Mouse (Mus musculus) liver, embryonic 16.5 days (tissue): ENCODE measurements around the gene Calu. TPM values are rescaled to one million over a fixed set of nuclear protein-coding genes. Genes with fewer than 3 reads are reported as not detected.
A peak's percentile ranks its signal among the peaks of the same experiment; 100 is the strongest.
"Not testable (repeated sequence)": the region's sequence is repeated elsewhere in the genome, so short reads cannot be mapped to it uniquely, and the experiment has no call there.

ENCODE experiments used
- ATAC-seq: fragments of 200-750 bp; cut with Nextera tagmentation; 2 replicates; pipeline ENCODE4 v1.8.0; 2017; ENCODE audit warnings: low read depth, mild to moderate bottlenecking, moderate number of reproducible peaks, moderate library complexity
- H3K27ac ChIP-seq: fragments of 300-500 bp; sonication (generic); 2 replicates; pipeline ENCODE4 v1.5.1; 2014; ENCODE audit warnings: mild to moderate bottlenecking, low read length
- H3K27me3 ChIP-seq: fragments of 300-500 bp; sonication (generic); 2 replicates; pipeline ENCODE4 v1.6.1; 2014; ENCODE audit warnings: low read depth, low read length, mixed read lengths; ENCODE audit not compliant: control insufficient read depth, insufficient read depth
- H3K36me3 ChIP-seq: fragments of 300-500 bp; sonication (generic); 2 replicates; pipeline ENCODE4 v1.6.1; 2014; ENCODE audit warnings: mild to moderate bottlenecking; ENCODE audit not compliant: control insufficient read depth, insufficient read depth
- H3K4me1 ChIP-seq: fragments of 300-500 bp; sonication (generic); 2 replicates; pipeline ENCODE4 v1.6.1; 2014; ENCODE audit warnings: low read depth, low read length, mixed read lengths; ENCODE audit not compliant: control insufficient read depth
- H3K4me2 ChIP-seq: fragments of 300-500 bp; sonication (generic); 2 replicates; pipeline ENCODE4 v1.6.1; 2014; ENCODE audit warnings: low read depth, low read length, mixed read lengths
- H3K4me3 ChIP-seq: fragments of 300-500 bp; sonication (generic); 2 replicates; pipeline ENCODE4 v1.5.1; 2014; ENCODE audit warnings: low read depth, mild to moderate bottlenecking, low read length
- H3K9ac ChIP-seq: fragments of 300-500 bp; sonication (generic); 2 replicates; pipeline ENCODE4 v1.6.1; 2014; ENCODE audit warnings: low read depth, low read length
- H3K9me3 ChIP-seq: fragments of 300-500 bp; sonication (generic); replicated peaks from 2 replicates; pipeline ENCODE4 v1.6.1; 2016; ENCODE audit warnings: low read length; ENCODE audit not compliant: control insufficient read depth
- WGBS: fragments of 180-500 bp; shearing (Covaris S2); extraction: QIAGEN DNeasy Blood & Tissue Kit; methylation state at CpG from one replicate; pipeline ENCODE4 v1.1.7; 2014; ENCODE audit not compliant: insufficient replicate concordance; 5-methylcytosine and 5-hydroxymethylcytosine counted together
- polyA plus RNA-seq: library from polyadenylated mRNA; unstranded; fragments of >200 nt; fragmentation: Nextera tagmentation; extraction: Ambion mirVana; gene quantifications from 2 replicates; pipeline ENCODE4 v1.2.1, GENCODE M21; 2015

Gene Calu
- polyA plus RNA-seq, 1 experiment from 2014 or later: 109 TPM

DNA sequence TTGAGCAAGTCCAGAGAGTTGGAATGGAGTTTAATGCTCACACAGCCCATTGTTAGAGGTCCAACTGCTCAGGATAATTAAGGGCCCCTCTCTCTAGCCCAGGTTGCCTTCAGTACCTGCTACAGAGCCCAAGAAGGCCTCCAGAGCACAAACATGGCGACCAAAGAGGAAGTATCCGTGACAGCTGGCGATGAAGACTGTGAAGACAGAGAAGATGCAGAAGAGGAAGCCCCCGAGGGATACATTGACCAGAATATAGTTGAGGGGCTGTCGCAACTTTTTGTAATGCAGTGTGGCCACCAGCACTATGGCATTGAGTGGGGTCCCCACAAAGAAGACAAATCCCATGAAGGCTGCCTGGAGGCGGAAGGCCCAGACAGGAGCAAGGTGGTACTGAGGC lies 32.1 kb downstream of the Calu start:
- ATAC-seq: no peak
- no peak overlapping the region for H3K9ac ChIP-seq
- H3K36me3 ChIP-seq: 0 out of 2 replicates have a peak, but pooled peaks cover 3% of the 10 kb centered on the region
- H3K4me3 ChIP-seq: no peak overlapping the region
- no peaks in the 10 kb centered on the region for H3K27me3 ChIP-seq
- no peaks in the 10 kb centered on the region for H3K4me1 ChIP-seq
- no peak overlapping the region for H3K4me2 ChIP-seq
- 49% methylated on average over 6 of the region's 6 CpGs for WGBS
- no peaks in the 10 kb centered on the region for H3K9me3 ChIP-seq
- H3K27ac ChIP-seq: no peak overlapping the region

DNA sequence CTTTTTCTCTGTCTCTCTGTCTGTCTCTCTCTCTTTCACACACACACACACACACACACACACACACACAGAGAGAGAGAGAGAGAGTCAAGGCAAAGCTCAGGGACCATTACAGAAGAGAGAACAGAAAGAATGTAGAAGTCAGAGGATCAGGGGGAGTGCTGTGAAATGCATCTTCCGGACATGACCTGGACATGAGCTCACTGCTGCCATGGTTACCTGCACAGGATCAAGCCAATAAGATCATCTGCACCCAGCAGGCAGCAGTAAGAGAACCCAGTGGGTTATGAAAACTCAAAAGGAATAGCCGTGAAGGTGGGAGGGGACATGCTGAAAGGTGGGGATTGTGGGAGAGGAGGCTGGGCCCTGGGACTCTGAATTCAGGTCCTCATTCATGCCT lies 34.6 kb downstream of the Calu start:
- Histone ChIP-seq H3K4me2 (no peak overlapping the region), H3K9ac (no peak overlapping the region), H3K27ac (no peak overlapping the region), H3K36me3 (no peaks in the 10 kb centered on the region), H3K27me3 (no peaks in the 10 kb centered on the region), H3K4me1 (no peaks in the 10 kb centered on the region), H3K4me3 (no peak overlapping the region), H3K9me3 (no peaks in the 10 kb centered on the region)
- 68% methylated on average over 2 of the region's 2 CpGs for WGBS
- ATAC-seq: no peak

DNA sequence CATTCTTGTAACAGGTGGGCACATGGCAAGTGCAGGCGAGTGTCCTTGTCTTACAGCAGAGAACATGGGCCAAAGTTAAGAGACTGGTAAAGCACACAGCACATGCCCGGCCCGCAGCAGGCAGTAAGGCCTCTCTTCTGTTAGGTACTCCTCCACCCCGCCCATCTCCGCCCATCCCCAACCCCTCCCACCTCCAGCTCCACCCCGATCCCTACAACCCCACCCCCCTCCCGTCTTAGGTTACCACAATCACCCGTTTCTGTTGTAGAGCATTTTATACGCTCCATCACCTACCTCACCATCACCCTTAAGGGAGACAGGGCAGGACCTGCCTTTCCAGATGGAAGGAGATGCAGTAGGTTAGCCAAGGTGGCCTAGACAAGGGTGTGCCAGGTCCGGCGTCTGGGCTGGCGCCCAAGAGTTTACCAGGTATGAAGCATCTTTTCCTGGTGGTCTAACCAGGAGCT lies 40.2 kb downstream of the Calu start, which contains the start of gene Opn1sw:
TSS of gene Opn1sw (minus strand) at position 417 of the 467 bp plus-strand sequence.
- H3K9ac ChIP-seq: no peak within 1 kb of the TSS
- H3K4me3 ChIP-seq: peak within 1 kb of the TSS; percentile 40
- H3K4me2 ChIP-seq: peak within 1 kb of the TSS; percentile 40
- peaks cover 10% of the 10 kb centered on the region for H3K27me3 ChIP-seq
- no peaks in the 10 kb centered on the region for H3K36me3 ChIP-seq
- WGBS: 4% methylated on average over 12 of the region's 12 CpGs
- no peaks in the 10 kb centered on the region for H3K9me3 ChIP-seq
- no peak within 1 kb of the TSS for H3K27ac ChIP-seq
- peaks cover 4% of the 10 kb centered on the region for H3K4me1 ChIP-seq
- peak; percentile 84 for ATAC-seq

DNA sequence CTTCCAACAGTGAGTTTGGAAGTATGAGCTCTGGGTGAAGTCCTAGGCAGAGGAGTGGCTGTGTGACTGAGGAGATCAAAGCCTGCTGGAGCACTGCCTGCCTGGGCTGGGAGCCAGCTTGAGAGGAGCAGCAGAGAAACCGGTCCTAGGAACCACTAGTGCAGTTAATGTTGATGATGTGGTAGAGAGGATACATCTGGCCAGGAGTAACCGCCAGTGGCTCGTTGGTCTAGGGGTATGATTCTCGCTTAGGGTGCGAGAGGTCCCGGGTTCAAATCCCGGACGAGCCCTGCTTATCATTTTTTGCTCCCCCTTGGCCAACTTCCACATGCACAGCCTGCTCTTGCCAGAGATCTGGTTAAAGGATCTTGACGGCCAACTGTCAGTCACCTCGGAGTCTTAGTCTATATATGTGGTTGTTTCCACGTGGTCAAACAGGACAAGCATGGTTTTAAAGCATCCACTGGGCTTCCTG lies 40.8 kb downstream of the Calu start:
- H3K4me3 ChIP-seq: peak overlapping the region; percentile 40
- no peaks in the 10 kb centered on the region for H3K36me3 ChIP-seq
- H3K27ac ChIP-seq: no peak overlapping the region
- H3K4me1 ChIP-seq: peaks cover 4% of the 10 kb centered on the region
- H3K27me3 ChIP-seq: peaks cover 15% of the 10 kb centered on the region
- H3K9me3 ChIP-seq: no peaks in the 10 kb centered on the region
- H3K9ac ChIP-seq: no peak overlapping the region
- 6% methylated on average over 11 of the region's 11 CpGs for WGBS
- peak overlapping the region; percentile 40 for H3K4me2 ChIP-seq
- peak; percentile 62 for ATAC-seq

DNA sequence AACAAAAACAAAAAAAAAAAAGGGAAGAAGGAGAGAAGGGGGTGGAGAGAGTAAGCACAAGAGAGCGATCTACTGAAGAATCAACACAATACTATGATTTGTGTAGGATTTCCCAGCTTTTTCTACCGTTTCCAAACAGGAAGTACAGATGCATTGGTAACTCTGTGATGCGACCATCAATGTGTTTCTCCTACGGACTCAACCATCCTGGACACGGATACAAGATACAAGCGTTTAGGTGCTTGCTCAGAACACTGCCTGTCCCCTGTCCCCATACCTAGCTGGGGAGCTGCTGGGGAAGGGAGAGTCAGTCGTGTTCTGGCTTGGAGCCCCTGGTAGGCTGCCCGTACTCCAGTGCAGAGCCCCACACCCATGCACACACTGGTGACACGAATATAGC lies 41.6 kb downstream of the Calu start:
- Histone ChIP-seq H3K9ac (no peak overlapping the region), H3K9me3 (no peaks in the 10 kb centered on the region), H3K27me3 (peaks cover 22% of the 10 kb centered on the region), H3K36me3 (no peaks in the 10 kb centered on the region), H3K4me3 (no peak overlapping the region), H3K4me1 (peaks cover 4% of the 10 kb centered on the region), H3K27ac (no peak overlapping the region), H3K4me2 (no peak overlapping the region)
- WGBS: 39% methylated on average over 9 of the region's 9 CpGs
- ATAC-seq: no peak

DNA sequence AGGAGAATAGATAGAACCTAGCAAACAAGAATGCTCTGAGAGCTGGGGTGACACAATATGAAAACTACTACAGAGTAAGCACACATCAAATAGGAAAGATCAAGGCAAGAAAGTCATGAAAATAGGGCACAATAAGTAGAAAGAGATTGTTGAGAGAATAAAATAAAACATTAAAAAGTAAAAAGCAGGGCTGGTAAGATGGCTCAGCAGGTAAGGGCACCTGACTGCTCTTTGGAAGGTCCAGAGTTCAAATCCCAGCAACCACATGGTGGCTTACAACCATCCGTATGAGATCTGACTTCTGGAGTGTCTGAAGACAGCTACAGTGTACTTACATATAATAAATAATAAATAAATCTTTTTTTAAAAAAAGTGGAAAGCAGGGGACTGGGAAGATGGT lies 42.6 kb downstream of the Calu start:
- H3K4me1 ChIP-seq, H3K4me3 ChIP-seq, H3K27ac ChIP-seq, H3K9ac ChIP-seq, H3K9me3 ChIP-seq, ATAC-seq, H3K36me3 ChIP-seq, H3K4me2 ChIP-seq: not testable (repeated sequence)
- WGBS: 82% methylated on average over 1 of the region's 1 CpGs
- H3K27me3 ChIP-seq: peaks cover 33% of the 10 kb centered on the region

DNA sequence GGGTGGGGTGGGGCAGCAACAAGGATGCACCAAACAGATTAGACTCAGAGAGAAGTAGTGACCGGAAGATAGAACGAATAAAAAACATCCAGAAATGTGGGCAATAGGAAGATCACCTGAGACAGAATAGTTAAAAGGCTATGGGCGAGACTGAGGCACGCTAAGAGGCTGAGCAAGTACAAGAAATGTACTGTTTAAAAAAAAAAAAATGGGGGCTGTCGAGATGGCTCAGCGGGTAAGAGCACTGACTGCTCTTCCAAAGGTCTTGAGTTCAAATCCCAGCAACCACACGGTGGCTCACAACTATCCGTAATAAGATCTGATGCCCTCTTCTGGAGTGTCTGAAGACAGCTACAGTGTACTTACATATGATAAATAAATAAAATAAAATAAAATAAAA lies 43.4 kb downstream of the Calu start:
- H3K4me1 ChIP-seq, H3K9me3 ChIP-seq, H3K9ac ChIP-seq, H3K4me2 ChIP-seq, ATAC-seq, H3K36me3 ChIP-seq, H3K4me3 ChIP-seq, H3K27ac ChIP-seq: not testable (repeated sequence)
- 54% methylated on average over 8 of the region's 8 CpGs for WGBS
- H3K27me3 ChIP-seq: peaks cover 41% of the 10 kb centered on the region

DNA sequence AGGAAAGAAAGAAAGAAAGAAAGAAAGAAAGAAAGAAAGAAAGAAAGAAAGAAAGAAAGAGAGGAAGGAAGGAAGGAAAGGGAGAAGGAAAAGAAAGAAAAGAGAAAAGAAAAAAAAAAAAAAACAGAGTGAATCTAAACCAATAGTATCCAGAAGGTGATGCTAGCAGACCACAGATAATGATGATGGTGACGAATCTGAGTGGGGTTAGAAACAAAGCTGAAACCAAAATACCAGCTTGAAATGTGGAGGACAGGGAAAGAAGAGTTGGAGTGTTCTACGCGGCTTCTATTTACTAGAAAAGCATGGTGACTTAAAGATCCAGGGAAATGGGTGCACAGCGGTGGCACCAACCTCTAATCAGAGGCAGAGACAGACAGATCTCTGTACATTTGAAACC lies 43.9 kb downstream of the Calu start:
- WGBS: 64% methylated on average over 4 of the region's 4 CpGs
- Histone ChIP-seq H3K9me3 (no peaks in the 10 kb centered on the region), H3K4me3 (no peak overlapping the region), H3K4me1 (peaks cover 4% of the 10 kb centered on the region), H3K27me3 (peaks cover 46% of the 10 kb centered on the region), H3K27ac (no peak overlapping the region), H3K9ac (no peak overlapping the region), H3K36me3 (no peaks in the 10 kb centered on the region), H3K4me2 (no peak overlapping the region)
- ATAC-seq: no peak

DNA sequence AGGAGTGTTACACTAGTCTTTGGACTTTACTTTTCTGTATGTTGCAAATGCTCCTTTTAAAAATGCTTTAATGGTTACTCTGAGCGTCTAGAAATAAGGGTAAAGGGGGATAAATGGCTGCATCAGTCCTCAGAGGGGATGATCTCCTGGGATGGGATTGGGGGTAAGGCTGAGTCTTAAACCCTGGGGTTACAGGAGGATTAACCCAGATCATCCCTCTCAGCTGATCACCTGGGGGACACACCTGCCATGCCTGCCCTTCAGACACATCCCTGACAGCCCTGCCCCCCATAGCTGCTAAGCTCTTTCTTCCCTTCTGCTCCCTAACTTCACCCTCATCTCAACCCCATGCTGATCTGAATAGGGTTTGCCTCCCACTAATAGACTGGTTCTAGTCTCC lies 46.4 kb downstream of the Calu start:
- Histone ChIP-seq H3K4me3 (no peak overlapping the region), H3K27me3 (peaks cover 54% of the 10 kb centered on the region), H3K9ac (no peak overlapping the region), H3K4me1 (no peaks in the 10 kb centered on the region; the same call in 1 of the 2 replicates), H3K9me3 (no peaks in the 10 kb centered on the region), H3K4me2 (no peak overlapping the region), H3K27ac (no peak overlapping the region), H3K36me3 (no peaks in the 10 kb centered on the region)
- 52% methylated on average over 1 of the region's 1 CpGs for WGBS
- ATAC-seq: no peak
